Mouse (Mus musculus) midbrain, embryonic 13.5 days (tissue): Measurements from ENCODE around the gene Rapgef3. TPM values are rescaled to one million over a fixed set of nuclear protein-coding genes. Genes with fewer than 3 reads are reported as not detected.
A peak's percentile ranks its signal among the peaks of the same experiment; 100 is the strongest.

Source experiments
- ATAC-seq: fragments of 200-750 bp; cut with Nextera tagmentation; 2 replicates; pipeline ENCODE4 v1.8.0; 2017; ENCODE audit warnings: mild to moderate bottlenecking, moderate TSS enrichment, moderate library complexity
- H3K27ac ChIP-seq: fragments of 300-500 bp; sonication (generic); 2 replicates; pipeline ENCODE4 v1.5.1; 2015; ENCODE audit warnings: inconsistent platforms, mild to moderate bottlenecking, moderate library complexity
- H3K27me3 ChIP-seq: fragments of 300-500 bp; sonication (generic); 2 replicates; pipeline ENCODE4 v1.6.1; 2015; ENCODE audit warnings: mild to moderate bottlenecking, inconsistent platforms
- H3K36me3 ChIP-seq: fragments of 300-500 bp; sonication (generic); 2 replicates; pipeline ENCODE4 v1.6.1; 2015; ENCODE audit warnings: mild to moderate bottlenecking, inconsistent platforms
- H3K4me1 ChIP-seq: fragments of 300-500 bp; sonication (generic); replicated peaks from 2 replicates; pipeline ENCODE4 v1.6.1; 2015; ENCODE audit warnings: inconsistent platforms
- H3K4me2 ChIP-seq: fragments of 300-500 bp; sonication (generic); replicated peaks from 2 replicates; pipeline ENCODE4 v1.6.1; 2015; ENCODE audit warnings: moderate library complexity, mild to moderate bottlenecking, inconsistent platforms
- H3K4me3 ChIP-seq: fragments of 300-500 bp; sonication (generic); replicated peaks from 2 replicates; pipeline ENCODE4 v1.5.1; 2015; ENCODE audit warnings: mild to moderate bottlenecking, inconsistent platforms
- H3K9ac ChIP-seq: fragments of 300-500 bp; sonication (generic); replicated peaks from 2 replicates; pipeline ENCODE4 v1.6.1; 2015; ENCODE audit warnings: mild to moderate bottlenecking, inconsistent platforms
- H3K9me3 ChIP-seq: fragments of 300-500 bp; sonication (generic); 2 replicates; pipeline ENCODE4 v1.6.1; 2016; ENCODE audit warnings: mild to moderate bottlenecking, inconsistent platforms
- WGBS: fragments of 180-500 bp; shearing (Covaris S2); methylation state at CpG from one replicate; pipeline ENCODE4 v1.1.7; 2015; 5-methylcytosine and 5-hydroxymethylcytosine counted together
- polyA plus RNA-seq: library from polyadenylated mRNA; unstranded; fragments of >200 nt; fragmentation: Nextera tagmentation; extraction: Ambion mirVana; gene quantifications from 2 replicates; pipeline ENCODE4 v1.2.1, GENCODE M21; 2015

Rapgef3 gene
- polyA plus RNA-seq, 1 experiment from 2014 or later = 9.0 TPM

DNA sequence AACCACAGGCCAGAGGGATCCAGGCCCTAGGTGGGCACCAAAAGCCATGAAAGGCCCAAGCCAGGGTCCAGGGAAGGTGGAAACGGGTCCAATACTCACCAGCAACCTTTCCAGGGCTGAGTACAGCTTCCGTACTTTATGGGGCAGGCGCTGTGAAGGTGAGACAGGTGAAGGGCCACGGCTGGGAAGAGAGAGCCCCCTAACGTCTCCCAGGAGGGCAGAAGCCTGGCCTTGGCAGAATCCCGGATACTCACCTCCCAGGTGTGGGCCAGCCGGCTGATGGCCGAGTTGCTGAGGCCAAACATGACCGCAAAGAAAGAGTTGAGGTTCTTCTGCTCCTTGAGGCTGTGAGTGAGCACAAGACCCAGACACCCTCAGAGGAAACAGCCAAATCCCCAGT, 18.4 kb downstream of the Rapgef3 start:
- H3K9ac ChIP-seq = no peak overlapping the region
- 96% methylated on average over 9 of the region's 9 CpGs for WGBS

DNA sequence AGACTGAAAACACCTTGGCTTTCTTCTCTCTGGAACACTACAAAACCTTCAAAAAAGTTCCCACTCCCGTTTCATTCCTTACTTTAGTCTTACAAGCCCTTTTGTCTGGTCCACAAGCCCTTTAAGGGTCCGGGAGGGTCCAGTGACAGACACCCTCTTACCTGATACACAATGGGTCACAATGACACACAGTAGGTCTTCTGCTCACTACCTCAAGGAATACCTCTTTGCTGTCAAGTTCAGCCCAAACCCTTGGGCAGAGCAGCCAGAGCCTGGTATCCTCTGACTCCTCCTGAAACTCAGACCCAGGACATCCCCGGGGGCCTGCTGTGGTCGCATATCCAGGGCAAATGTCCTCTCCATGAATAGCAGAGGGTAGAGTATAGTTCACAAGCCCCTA, 18.8 kb downstream of the Rapgef3 start:
- Histone ChIP-seq H3K27ac (no peak overlapping the region), H3K36me3 (no peaks in the 10 kb centered on the region), H3K9me3 (no peaks in the 10 kb centered on the region), H3K4me3 (no peak overlapping the region), H3K4me2 (no peak overlapping the region), H3K27me3 (0 out of 2 replicates have a peak, but pooled peaks cover 2% of the 10 kb centered on the region), H3K4me1 (peaks cover 36% of the 10 kb centered on the region), H3K9ac (no peak overlapping the region)
- no peak for ATAC-seq
- 79% methylated on average over 4 of the region's 4 CpGs for WGBS

More for the DNA sequence above, 18.4 kb downstream of the Rapgef3 start:
- H3K27ac ChIP-seq = no peak overlapping the region
- H3K36me3 ChIP-seq = no peaks in the 10 kb centered on the region
- no peak overlapping the region for H3K4me2 ChIP-seq
- peaks cover 41% of the 10 kb centered on the region for H3K4me1 ChIP-seq
- H3K4me3 ChIP-seq = no peak overlapping the region
- 0 out of 2 replicates have a peak, but pooled peaks cover 2% of the 10 kb centered on the region for H3K27me3 ChIP-seq
- no peaks in the 10 kb centered on the region for H3K9me3 ChIP-seq
- ATAC-seq = no peak

DNA sequence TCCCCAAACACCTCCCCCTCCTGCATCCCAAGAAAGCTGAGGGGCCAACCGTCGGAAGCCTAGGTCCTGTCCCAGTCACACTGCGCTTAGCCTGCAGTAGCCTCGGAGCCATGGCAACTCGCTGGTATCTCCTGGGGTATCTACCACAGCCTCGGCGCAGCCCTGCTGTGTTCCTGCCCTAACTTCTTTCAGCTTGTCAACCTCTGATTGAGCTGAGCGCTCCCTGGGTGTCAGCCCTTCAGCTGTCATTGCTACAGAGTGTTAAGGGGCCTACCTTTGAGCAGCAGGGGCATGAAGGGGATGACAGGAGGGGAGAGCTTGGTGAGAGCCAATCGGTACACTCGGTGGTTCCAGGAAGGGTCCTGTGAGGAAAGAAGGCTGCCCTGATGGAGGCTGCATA, 19.5 kb downstream of the Rapgef3 start:
- ATAC-seq = no peak
- Histone ChIP-seq H3K27me3 (0 out of 2 replicates have a peak, but pooled peaks cover 2% of the 10 kb centered on the region), H3K27ac (no peak overlapping the region)

DNA sequence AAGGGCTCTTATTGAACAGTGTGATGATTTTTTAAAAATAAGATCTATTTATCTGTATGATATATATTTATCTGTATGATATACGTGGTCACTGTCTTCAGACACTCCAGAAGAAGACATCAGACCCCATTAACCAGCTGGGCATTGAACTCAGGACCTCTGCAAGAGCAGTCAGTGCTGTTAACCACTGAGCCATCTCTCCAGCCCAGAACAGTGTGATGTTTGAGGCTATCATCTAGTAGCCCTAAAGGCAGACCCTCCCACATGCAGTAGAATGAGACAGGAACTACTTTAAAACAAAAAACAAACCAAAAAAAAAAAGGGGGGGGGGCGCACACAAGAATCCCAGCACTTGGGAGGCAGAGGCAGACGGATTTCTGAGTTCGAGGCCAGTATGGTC, 20.3 kb downstream of the Rapgef3 start:
- Histone ChIP-seq H3K27ac (no peak overlapping the region), H3K4me3 (no peak overlapping the region), H3K4me2 (no peak overlapping the region), H3K9ac (no peak overlapping the region), H3K36me3 (no peaks in the 10 kb centered on the region), H3K27me3 (0 out of 2 replicates have a peak, but pooled peaks cover 2% of the 10 kb centered on the region), H3K9me3 (no peaks in the 10 kb centered on the region), H3K4me1 (peaks cover 35% of the 10 kb centered on the region)
- no peak for ATAC-seq
- WGBS = 83% methylated on average over 4 of the region's 4 CpGs

More for the DNA sequence above, 19.5 kb downstream of the Rapgef3 start:
- Histone ChIP-seq H3K4me3 (no peak overlapping the region), H3K4me1 (peaks cover 34% of the 10 kb centered on the region), H3K36me3 (no peaks in the 10 kb centered on the region), H3K9me3 (no peaks in the 10 kb centered on the region), H3K9ac (no peak overlapping the region), H3K4me2 (no peak overlapping the region)
- WGBS = 34% methylated on average over 10 of the region's 10 CpGs

DNA sequence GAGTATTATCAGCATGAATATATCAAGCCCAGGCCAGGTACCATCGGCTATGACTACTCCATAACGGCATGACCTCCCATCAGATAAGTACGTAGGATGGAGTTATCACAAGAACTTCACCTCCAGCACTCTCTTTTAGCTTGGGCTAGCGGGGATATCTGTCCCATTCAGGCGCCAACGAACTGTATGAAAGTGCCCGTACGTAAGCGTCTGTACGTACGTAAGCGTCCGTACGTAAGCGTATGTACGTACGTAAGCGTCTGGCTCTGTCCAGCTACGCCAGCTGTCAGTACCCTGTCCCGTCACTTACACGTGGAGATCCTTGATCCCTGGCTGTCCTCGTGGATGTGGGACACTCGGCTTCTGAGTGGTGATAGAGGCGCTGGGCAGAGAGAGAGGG, 21.0 kb downstream of the Rapgef3 start:
- no peaks in the 10 kb centered on the region for H3K9me3 ChIP-seq
- H3K9ac ChIP-seq = no peak overlapping the region
- WGBS = 94% methylated on average over 24 of the region's 24 CpGs
- no peak overlapping the region for H3K27ac ChIP-seq
- no peak for ATAC-seq
- no peak overlapping the region for H3K4me2 ChIP-seq
- no peak overlapping the region for H3K4me3 ChIP-seq
- peaks cover 42% of the 10 kb centered on the region for H3K4me1 ChIP-seq
- H3K27me3 ChIP-seq = 0 out of 2 replicates have a peak, but pooled peaks cover 2% of the 10 kb centered on the region
- H3K36me3 ChIP-seq = no peaks in the 10 kb centered on the region

DNA sequence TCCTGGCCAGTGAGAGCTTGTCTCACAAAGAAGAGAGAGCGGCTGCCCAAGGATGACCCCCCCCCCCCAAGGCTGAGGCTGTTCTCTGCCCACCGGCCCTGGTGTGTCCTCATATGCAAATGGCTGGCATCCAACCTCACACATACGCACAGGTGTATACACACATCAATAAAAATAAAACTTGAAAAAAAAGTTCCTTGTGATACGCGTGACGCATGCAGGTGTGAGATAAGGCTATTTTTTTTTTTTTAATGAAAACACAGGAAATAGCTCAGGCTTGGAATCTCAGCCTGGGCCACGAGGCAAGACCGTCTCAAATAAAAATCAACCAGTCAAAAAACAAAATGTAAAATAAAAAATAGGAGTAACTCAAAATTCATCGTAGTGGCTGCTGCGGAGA, 21.5 kb downstream of the Rapgef3 start:
- no peak overlapping the region for H3K27ac ChIP-seq
- H3K4me3 ChIP-seq = no peak overlapping the region
- ATAC-seq = no peak
- WGBS = 94% methylated on average over 10 of the region's 10 CpGs
- 0 out of 2 replicates have a peak, but pooled peaks cover 2% of the 10 kb centered on the region for H3K27me3 ChIP-seq
- H3K4me1 ChIP-seq = peaks cover 42% of the 10 kb centered on the region
- no peaks in the 10 kb centered on the region for H3K36me3 ChIP-seq
- H3K9me3 ChIP-seq = no peaks in the 10 kb centered on the region
- no peak overlapping the region for H3K9ac ChIP-seq
- no peak overlapping the region for H3K4me2 ChIP-seq

DNA sequence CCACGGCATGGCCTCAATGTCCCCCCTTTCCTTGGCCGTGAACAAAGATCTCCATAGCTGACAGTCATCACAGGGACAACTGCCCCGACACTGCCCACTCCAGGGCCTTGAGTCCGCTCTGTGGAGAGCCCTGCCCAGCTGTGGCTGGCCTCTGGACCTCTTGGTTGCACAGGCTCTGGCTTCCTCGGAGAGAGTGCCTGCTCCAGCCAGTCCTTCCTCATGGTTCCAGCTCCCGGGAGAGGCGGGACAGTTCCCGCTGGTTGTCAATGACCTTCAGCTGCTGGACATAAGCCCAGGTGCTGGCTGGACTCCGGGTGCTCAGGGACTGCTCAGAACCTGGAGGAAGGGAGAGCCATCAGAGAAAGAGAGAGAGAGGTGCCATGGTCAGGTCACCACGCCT, 22.4 kb downstream of the Rapgef3 start:
- Histone ChIP-seq H3K4me2 (no peak overlapping the region), H3K9ac (no peak overlapping the region), H3K27ac (0 out of 2 replicates have a peak overlapping the region, but pooled peaks have one; percentile 2), H3K27me3 (0 out of 2 replicates have a peak, but pooled peaks cover 2% of the 10 kb centered on the region), H3K36me3 (no peaks in the 10 kb centered on the region), H3K4me3 (no peak overlapping the region), H3K9me3 (no peaks in the 10 kb centered on the region), H3K4me1 (peaks cover 34% of the 10 kb centered on the region)
- ATAC-seq = no peak
- WGBS = 79% methylated on average over 10 of the region's 10 CpGs

DNA sequence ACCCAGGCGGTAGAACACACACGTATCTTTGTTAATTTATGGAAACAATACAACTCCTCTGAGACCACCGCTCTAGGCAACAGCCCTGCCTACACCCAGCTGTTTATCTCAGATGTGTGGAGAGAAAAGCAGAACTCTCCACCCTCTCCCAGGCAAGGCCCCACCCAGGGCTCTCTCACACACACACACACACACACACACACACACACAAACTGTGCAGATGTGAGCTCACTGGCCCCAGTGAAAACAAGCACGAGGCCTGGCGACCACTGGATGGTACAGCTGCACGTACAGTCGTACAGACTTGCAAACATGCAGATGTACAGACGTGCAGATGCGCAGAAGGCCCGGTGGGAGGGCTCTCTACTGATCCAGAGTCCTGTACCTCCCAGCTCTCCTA, 22.8 kb downstream of the Rapgef3 start:
- no peak overlapping the region for H3K9ac ChIP-seq
- H3K4me3 ChIP-seq = no peak overlapping the region
- 70% methylated on average over 10 of the region's 10 CpGs for WGBS
- H3K4me1 ChIP-seq = peaks cover 30% of the 10 kb centered on the region
- peak; percentile 24; the same call in 1 of the 2 replicates for ATAC-seq
- 0 out of 2 replicates have a peak, but pooled peaks cover 2% of the 10 kb centered on the region for H3K27me3 ChIP-seq
- H3K27ac ChIP-seq = 0 out of 2 replicates have a peak overlapping the region, but pooled peaks have one; percentile 2
- no peaks in the 10 kb centered on the region for H3K9me3 ChIP-seq
- no peak overlapping the region for H3K4me2 ChIP-seq
- H3K36me3 ChIP-seq = no peaks in the 10 kb centered on the region

DNA sequence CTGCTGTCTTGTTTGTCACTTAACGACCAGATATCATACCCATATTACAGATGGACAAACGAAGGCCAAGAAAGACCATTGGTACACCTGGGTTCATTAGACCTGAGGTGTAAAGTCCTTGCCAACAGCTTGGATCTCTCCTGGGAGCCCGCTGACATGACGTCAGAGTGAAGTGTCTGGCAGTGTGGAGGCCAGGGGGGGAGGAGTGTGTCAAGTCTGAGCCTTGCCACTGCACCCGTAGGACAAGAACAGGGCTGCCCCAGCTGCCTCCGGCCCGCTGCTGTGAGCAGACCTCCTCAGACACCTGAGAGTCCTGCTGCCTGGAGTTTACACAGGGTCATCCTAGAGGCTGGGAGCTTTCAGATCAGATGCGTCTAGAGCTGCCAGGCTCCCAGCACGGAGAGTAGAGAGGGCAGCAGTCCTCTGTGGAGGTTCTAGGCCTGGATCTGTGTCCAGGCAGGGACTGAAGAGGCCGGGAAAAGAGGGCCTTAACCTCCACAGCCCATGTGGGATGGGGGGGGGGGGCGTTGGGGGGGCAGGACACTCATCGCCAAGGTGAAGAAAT, 23.7 kb downstream of the Rapgef3 start:
- Histone ChIP-seq H3K9ac (no peak overlapping the region), H3K4me3 (no peak overlapping the region), H3K36me3 (no peaks in the 10 kb centered on the region), H3K27ac (no peak overlapping the region), H3K4me2 (no peak overlapping the region), H3K27me3 (0 out of 2 replicates have a peak, but pooled peaks cover 2% of the 10 kb centered on the region), H3K4me1 (peaks cover 25% of the 10 kb centered on the region), H3K9me3 (no peaks in the 10 kb centered on the region)
- 74% methylated on average over 12 of the region's 12 CpGs for WGBS
- no peak for ATAC-seq

DNA sequence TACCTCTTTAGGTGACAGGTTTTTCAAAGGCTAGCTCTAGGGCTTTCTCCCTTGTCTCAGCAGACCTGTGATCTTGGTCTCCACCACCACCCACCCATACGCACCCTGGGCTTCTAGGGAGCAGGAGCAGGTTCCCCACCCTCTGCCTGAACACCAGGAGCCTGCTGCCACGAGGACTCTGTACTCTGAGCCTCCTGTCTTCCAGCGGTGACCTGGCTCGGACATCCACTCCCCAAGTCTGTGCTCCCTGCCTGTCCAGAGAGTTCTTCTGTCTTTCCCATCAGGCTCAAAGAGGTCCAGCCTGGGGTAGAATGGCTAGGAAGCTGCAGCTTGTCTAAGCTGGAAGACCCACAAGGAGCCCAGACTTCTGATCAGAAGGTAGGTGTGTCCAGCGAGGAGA, 24.6 kb downstream of the Rapgef3 start:
- 90% methylated on average over 5 of the region's 5 CpGs for WGBS
- Histone ChIP-seq H3K4me2 (no peak overlapping the region), H3K4me1 (peaks cover 20% of the 10 kb centered on the region), H3K27ac (no peak overlapping the region), H3K9ac (no peak overlapping the region), H3K36me3 (no peaks in the 10 kb centered on the region), H3K27me3 (0 out of 2 replicates have a peak, but pooled peaks cover 2% of the 10 kb centered on the region), H3K9me3 (no peaks in the 10 kb centered on the region), H3K4me3 (no peak overlapping the region)
- ATAC-seq = no peak

DNA sequence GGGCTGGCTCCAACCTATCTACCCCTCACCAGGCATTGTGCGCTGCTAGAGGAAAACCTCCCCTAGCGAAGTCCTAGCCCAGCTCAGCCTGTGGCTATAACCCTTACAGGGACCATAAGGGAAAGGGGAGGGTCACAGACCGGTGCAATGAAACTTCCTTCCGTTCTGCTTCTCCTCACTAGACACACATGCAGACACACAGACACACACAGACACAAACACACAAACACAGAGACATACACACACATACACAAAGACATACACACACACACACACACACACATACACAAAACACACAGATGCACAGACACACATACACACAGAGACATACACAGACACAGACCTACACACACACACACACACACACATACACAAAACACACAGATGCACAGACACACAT, 25.2 kb downstream of the Rapgef3 start:
- WGBS = 56% methylated on average over 4 of the region's 4 CpGs
- ATAC-seq = no peak

DNA sequence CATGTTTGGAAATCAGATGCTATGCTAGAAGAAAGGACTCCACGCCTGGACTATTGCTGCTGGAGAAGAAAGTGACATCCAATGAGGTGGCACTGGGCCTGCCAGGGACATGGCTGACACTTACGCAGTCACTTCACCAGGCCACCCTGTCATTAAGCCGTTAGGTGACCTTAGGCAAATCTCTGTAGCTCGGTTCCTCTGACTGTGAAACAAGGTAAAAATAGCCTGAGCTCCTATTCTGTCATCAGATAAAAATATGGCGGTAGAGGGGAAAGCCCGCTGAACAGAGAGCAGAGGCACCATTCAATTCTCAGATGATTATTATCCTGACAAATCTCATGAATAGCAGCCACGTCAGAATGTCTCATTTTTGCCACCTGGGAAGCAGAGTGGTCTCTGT, 25.7 kb downstream of the Rapgef3 start:
- Histone ChIP-seq H3K36me3 (no peaks in the 10 kb centered on the region), H3K27ac (no peak overlapping the region), H3K27me3 (0 out of 2 replicates have a peak, but pooled peaks cover under 1% of the 10 kb centered on the region), H3K9me3 (no peaks in the 10 kb centered on the region), H3K9ac (peak overlapping the region; percentile 32; the same call in 1 of the 2 replicates), H3K4me2 (no peak overlapping the region), H3K4me1 (peaks cover 17% of the 10 kb centered on the region), H3K4me3 (no peak overlapping the region)
- WGBS = 46% methylated on average over 7 of the region's 7 CpGs
- ATAC-seq = no peak

More for the DNA sequence above, 25.2 kb downstream of the Rapgef3 start:
- no peak overlapping the region for H3K27ac ChIP-seq
- peaks cover 17% of the 10 kb centered on the region for H3K4me1 ChIP-seq
- H3K9ac ChIP-seq = peak overlapping the region; percentile 32; the same call in 1 of the 2 replicates
- H3K4me2 ChIP-seq = no peak overlapping the region
- H3K27me3 ChIP-seq = 0 out of 2 replicates have a peak, but pooled peaks cover 2% of the 10 kb centered on the region
- no peaks in the 10 kb centered on the region for H3K9me3 ChIP-seq
- H3K36me3 ChIP-seq = no peaks in the 10 kb centered on the region
- H3K4me3 ChIP-seq = no peak overlapping the region
